Mouse (Mus musculus): Measurements from ENCODE around the gene Cyb561d1. TPM values are rescaled to one million over a fixed set of nuclear protein-coding genes. Genes with fewer than 3 reads are reported as not detected.

Cyb561d1 gene
- polyA plus RNA-seq, 1 experiment, result 3.2 TPM

DNA sequence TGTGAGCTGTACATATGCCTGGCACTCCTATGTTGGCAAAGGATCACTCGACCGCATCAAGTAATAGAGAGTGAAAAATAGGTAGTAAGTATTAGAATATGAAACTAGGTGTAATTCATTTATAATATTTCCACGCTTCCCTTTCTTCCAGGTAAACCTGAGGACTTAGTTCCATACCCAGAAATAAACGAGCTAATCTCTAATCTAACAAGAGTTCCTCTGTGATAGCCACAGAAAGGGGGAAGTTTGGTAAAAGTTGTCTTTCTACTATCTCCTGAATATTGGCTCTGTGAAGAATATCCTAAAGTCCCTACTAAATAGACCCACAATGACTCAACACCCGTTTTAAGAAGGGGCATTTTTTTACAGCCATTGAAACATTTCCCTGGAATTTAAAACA, 54.3 kb downstream of the Cyb561d1 start:
- H3K36me3 ChIP-seq (ENCODE audit: control insufficient read depth, insufficient read depth), result no peaks in the 10 kb centered on the region
- peak overlapping the region; percentile 80 for H3ac ChIP-seq (ENCODE audit: control insufficient read depth, insufficient read length)
- H3K27me3 ChIP-seq (ENCODE audit: control insufficient read depth, insufficient read depth, insufficient read length), result no peaks in the 10 kb centered on the region
- peak overlapping the region; percentile 82 for H3K4me3 ChIP-seq
- TF ChIP-seq POLR2AphosphoS2 (IDR thresholded peaks at IDR 0.05; ENCODE audit: insufficient read length, low read depth), result no peak
- no peak for TF ChIP-seq POLR2A (IDR thresholded peaks at IDR 0.05; ENCODE audit: insufficient read length, low read depth)
- TF ChIP-seq CEBPB (IDR thresholded peaks at IDR 0.05; ENCODE audit: insufficient read depth, poor library complexity, severe bottlenecking), result no peak
- no peak for TF ChIP-seq MYOG (IDR thresholded peaks at IDR 0.05; ENCODE audit: control insufficient read depth in 1 of 3, insufficient read depth in 1 of 3, insufficient read length in 2 of 3, low read depth in 2 of 3)
- peaks cover 40% of the 10 kb centered on the region for H3K79me2 ChIP-seq (ENCODE audit: control insufficient read depth, insufficient read depth)
- peak overlapping the region; percentile 91 for H3K4me2 ChIP-seq (ENCODE audit: low read depth)

Other genes starting within 250 kb of the Cyb561d1 start
- not detected for gene Gstm3, start 231.9 kb downstream of the Cyb561d1 start, polyA plus RNA-seq (2012; fragmentation: generic; extraction: Trizol)
- gene Gstm2, start 214.8 kb downstream of the Cyb561d1 start, polyA plus RNA-seq (2012; fragmentation: generic; extraction: Trizol), result 17.1 TPM
- 42.0 TPM for gene Gstm1, start 183.2 kb downstream of the Cyb561d1 start, polyA plus RNA-seq (2012; fragmentation: generic; extraction: Trizol)
- gene Gstm4, start 156.3 kb downstream of the Cyb561d1 start, polyA plus RNA-seq (2012; fragmentation: generic; extraction: Trizol), result 0.52 TPM
- 32.6 TPM for gene Ampd2, start 114.6 kb downstream of the Cyb561d1 start, polyA plus RNA-seq (2012; fragmentation: generic; extraction: Trizol)
- 0.90 TPM for gene Gnat2, start 108.4 kb downstream of the Cyb561d1 start, polyA plus RNA-seq (2012; fragmentation: generic; extraction: Trizol)
- gene Gnai3, start 55.1 kb downstream of the Cyb561d1 start, polyA plus RNA-seq (2012; fragmentation: generic; extraction: Trizol), result 20.1 TPM
- gene Gpr61, start 46.3 kb downstream of the Cyb561d1 start, polyA plus RNA-seq (2012; fragmentation: generic; extraction: Trizol), result 0.06 TPM
- 3.3 TPM for gene Amigo1, start 14.9 kb downstream of the Cyb561d1 start, polyA plus RNA-seq (2012; fragmentation: generic; extraction: Trizol)
- 2.7 TPM for gene Atxn7l2, start 9.7 kb upstream of the Cyb561d1 start, polyA plus RNA-seq (2012; fragmentation: generic; extraction: Trizol)
- 0.28 TPM for gene Sypl2, start 25.4 kb upstream of the Cyb561d1 start, polyA plus RNA-seq (2012; fragmentation: generic; extraction: Trizol)
- gene Psma5, start 55.7 kb upstream of the Cyb561d1 start, polyA plus RNA-seq (2012; fragmentation: generic; extraction: Trizol), result 191 TPM
- 6.0 TPM for gene Sort1, start 82.9 kb upstream of the Cyb561d1 start, polyA plus RNA-seq (2012; fragmentation: generic; extraction: Trizol)
- not detected for gene Mybphl, start 163.7 kb upstream of the Cyb561d1 start, polyA plus RNA-seq (2012; fragmentation: generic; extraction: Trizol)
- 16.5 TPM for gene Psrc1, start 182.6 kb upstream of the Cyb561d1 start, polyA plus RNA-seq (2012; fragmentation: generic; extraction: Trizol)
- not detected for gene Celsr2, start 214.3 kb upstream of the Cyb561d1 start, polyA plus RNA-seq (2012; fragmentation: generic; extraction: Trizol)
- 685 TPM for gene Sars, start 244.0 kb upstream of the Cyb561d1 start, polyA plus RNA-seq (2012; fragmentation: generic; extraction: Trizol)

Data from myocyte (in vitro differentiated cells).